Mouse (Mus musculus) CH12.LX (cell line): ENCODE measurements around the gene Cyp2d22. TPM values are rescaled to one million over a fixed set of nuclear protein-coding genes. Genes with fewer than 3 reads are reported as not detected.

ENCODE experiments used
- DNase-seq: peaks from one replicate; pipeline ENCODE4 v3.0.0-alpha.2; 2013; ENCODE audit errors: extremely low read depth
- H3K27ac ChIP-seq: 2 replicates; pipeline ENCODE4 v1.5.1; 2012; ENCODE audit warnings: low read depth, mild to moderate bottlenecking, control low read depth, moderate library complexity; ENCODE audit not compliant: insufficient read depth
- H3K27me3 ChIP-seq: replicated peaks from 2 replicates; pipeline ENCODE3; 2012; ENCODE audit warnings: inconsistent platforms
- H3K36me3 ChIP-seq, 2 experiments: replicated peaks in 1 of 2; 2 replicates each; pipeline versions ENCODE3 to v1.6.1; 2012; ENCODE audit warnings: inconsistent platforms in 1 of 2, low read length in 1 of 2, mild to moderate bottlenecking in 1 of 2, mixed read lengths in 1 of 2, moderate library complexity in 1 of 2; ENCODE audit not compliant: control insufficient read depth in 1 of 2, insufficient read depth in 1 of 2
- H3K4me1 ChIP-seq, 2 experiments: 2 replicates each; pipeline ENCODE4 v1.6.1; 2012; ENCODE audit warnings: inconsistent platforms in 1 of 2, moderate library complexity in 1 of 2; ENCODE audit not compliant: insufficient read depth in 2 of 2, control insufficient read depth in 1 of 2
- H3K4me2 ChIP-seq: 2 replicates; pipeline ENCODE4 v1.6.1; 2012; ENCODE audit warnings: low read depth, mild to moderate bottlenecking, control low read depth; ENCODE audit not compliant: poor library complexity, insufficient read depth, severe bottlenecking
- H3K4me3 ChIP-seq, 3 experiments: fragments of 150-350 bp in 1 of 3; sonication (generic) in 1 of 3; replicated peaks in 1 of 3; 2 replicates each; pipeline versions ENCODE3 to v1.5.1; 2011 to 2012; ENCODE audit warnings: low read depth in 2 of 3, low read length in 2 of 3, mild to moderate bottlenecking in 2 of 3, moderate library complexity in 2 of 3, control low read depth in 1 of 3, improper control_type of control experiment in 1 of 3, inconsistent platforms in 1 of 3, mixed read lengths in 1 of 3; ENCODE audit not compliant: poor library complexity in 1 of 3
- H3K79me2 ChIP-seq: replicated peaks from 2 replicates; pipeline ENCODE4 v1.6.1; 2012; ENCODE audit warnings: mild to moderate bottlenecking, moderate library complexity; ENCODE audit not compliant: control insufficient read depth, poor library complexity, insufficient read depth, severe bottlenecking; ENCODE audit errors: extremely low read depth
- H3K9ac ChIP-seq: 2 replicates; pipeline ENCODE4 v1.6.1; 2012; ENCODE audit warnings: low read depth, mild to moderate bottlenecking, control low read depth, moderate library complexity; ENCODE audit not compliant: insufficient read depth
- H3K9me3 ChIP-seq: replicated peaks from 2 replicates; pipeline ENCODE3; 2012; ENCODE audit warnings: low read length, inconsistent platforms, mixed read lengths
- BHLHE40 ChIP-seq: IDR thresholded peaks from 2 replicates; pipeline ENCODE4 v1.6.1; 2011; ENCODE audit warnings: mild to moderate bottlenecking, low read depth, low read length, improper control_type of control experiment
- CHD2 ChIP-seq: IDR thresholded peaks from 2 replicates; pipeline ENCODE4 v1.6.1; 2011; ENCODE audit warnings: low read length, improper control_type of control experiment
- CTCF ChIP-seq, 2 experiments: IDR thresholded peaks in 1 of 2; conservative IDR thresholded peaks in 1 of 2; 2 replicates each; pipeline ENCODE4 v1.5.1; 2011 to 2012; ENCODE audit warnings: low read depth in 2 of 2, low read length in 2 of 2, improper control_type of control experiment in 1 of 2, inconsistent platforms in 1 of 2, mild to moderate bottlenecking in 1 of 2, moderate library complexity in 1 of 2
- EP300 ChIP-seq: IDR thresholded peaks from 2 replicates; pipeline ENCODE4 v1.6.1; 2011; ENCODE audit warnings: low read length, improper control_type of control experiment
- ETS1 ChIP-seq: conservative IDR thresholded peaks from 2 replicates; pipeline ENCODE4 v1.6.1; 2012; ENCODE audit warnings: low read depth, mild to moderate bottlenecking, inconsistent platforms, low read length, improper control_type of control experiment, moderate library complexity
- GABPA ChIP-seq: IDR thresholded peaks from 2 replicates; pipeline ENCODE4 v1.6.1; 2012; ENCODE audit warnings: low read depth, low read length, improper control_type of control experiment, inconsistent platforms; ENCODE audit not compliant: insufficient replicate concordance
- HCFC1 ChIP-seq: IDR thresholded peaks from 2 replicates; pipeline ENCODE4 v1.6.1; 2012; ENCODE audit warnings: low read depth, mild to moderate bottlenecking, inconsistent platforms, low read length, improper control_type of control experiment
- JUN ChIP-seq: IDR thresholded peaks from 2 replicates; pipeline ENCODE4 v1.6.1; 2011; ENCODE audit warnings: low read depth, mild to moderate bottlenecking, low read length, improper control_type of control experiment, moderate library complexity; ENCODE audit not compliant: insufficient read depth
- JUND ChIP-seq: conservative IDR thresholded peaks from 2 replicates; pipeline ENCODE4 v1.6.1; 2011; ENCODE audit warnings: low read depth, low read length, improper control_type of control experiment
- MAZ ChIP-seq: IDR thresholded peaks from 2 replicates; pipeline ENCODE4 v1.6.1; 2012; ENCODE audit warnings: low read depth, mild to moderate bottlenecking, inconsistent platforms, low read length, improper control_type of control experiment, moderate library complexity
- MEF2A ChIP-seq: IDR thresholded peaks from 2 replicates; pipeline ENCODE4 v1.6.1; 2014; ENCODE audit warnings: low read depth, mild to moderate bottlenecking, inconsistent platforms, low read length, improper control_type of control experiment, borderline replicate concordance
- MXI1 ChIP-seq: IDR thresholded peaks from 2 replicates; pipeline ENCODE4 v1.6.1; 2011; ENCODE audit warnings: mild to moderate bottlenecking, low read depth, low read length, improper control_type of control experiment
- NRF1 ChIP-seq: IDR thresholded peaks from 2 replicates; pipeline ENCODE4 v1.6.1; 2014; ENCODE audit warnings: low read depth, mild to moderate bottlenecking, inconsistent platforms, low read length, improper control_type of control experiment, moderate library complexity
- PAX5 ChIP-seq: IDR thresholded peaks from 2 replicates; pipeline ENCODE4 v1.6.1; 2012; ENCODE audit warnings: low read length, inconsistent platforms, mixed read lengths
- POLR2A ChIP-seq: IDR thresholded peaks from 2 replicates; pipeline ENCODE4 v1.6.1; 2011; ENCODE audit warnings: low read depth, mild to moderate bottlenecking, improper control_type of control experiment, low read length
- POLR2AphosphoS2 ChIP-seq: IDR thresholded peaks from 2 replicates; pipeline ENCODE4 v1.6.1; 2011; ENCODE audit warnings: low read depth, low read length, improper control_type of control experiment
- RAD21 ChIP-seq: IDR thresholded peaks from 2 replicates; pipeline ENCODE4 v1.6.1; 2011; ENCODE audit warnings: low read depth, mild to moderate bottlenecking, low read length, improper control_type of control experiment, moderate library complexity
- SIN3A ChIP-seq: IDR thresholded peaks from 2 replicates; pipeline ENCODE4 v1.6.1; 2012; ENCODE audit warnings: low read length, improper control_type of control experiment, inconsistent platforms
- USF1 ChIP-seq: IDR thresholded peaks from 2 replicates; pipeline ENCODE4 v1.6.1; 2014; ENCODE audit warnings: low read depth, mild to moderate bottlenecking, inconsistent platforms, low read length, improper control_type of control experiment
- USF2 ChIP-seq: conservative IDR thresholded peaks from 2 replicates; pipeline ENCODE4 v1.6.1; 2011; ENCODE audit warnings: low read depth, low read length, improper control_type of control experiment
- ZC3H11A ChIP-seq: IDR thresholded peaks from 2 replicates; pipeline ENCODE4 v1.6.1; 2012; ENCODE audit warnings: low read depth, mild to moderate bottlenecking, inconsistent platforms, low read length, improper control_type of control experiment
- ZKSCAN1 ChIP-seq: IDR thresholded peaks from 2 replicates; pipeline ENCODE4 v1.6.1; 2012; ENCODE audit warnings: low read depth, inconsistent platforms, low read length, improper control_type of control experiment, borderline replicate concordance
- ZMIZ1 ChIP-seq: IDR thresholded peaks from 2 replicates; pipeline ENCODE4 v1.6.1; 2012; ENCODE audit warnings: low read depth, mild to moderate bottlenecking, inconsistent platforms, low read length, improper control_type of control experiment
- ZNF384 ChIP-seq: IDR thresholded peaks from 2 replicates; pipeline ENCODE4 v1.6.1; 2012; ENCODE audit warnings: low read depth, low read length, improper control_type of control experiment, inconsistent platforms
- dilution Hi-C: fragments of 300-500 bp; cut with MboI; formaldehyde crosslinking; loops from 2 replicates; pipeline ENCODE4 v1.14.3; 2020; ENCODE audit warnings: low sequenced_read_pairs; ENCODE audit not compliant: extremely low pct_unique_long_range_greater_than_20kb, extremely low pct_ligation_motif_present
- in situ Hi-C: fragments of 300-500 bp; cut with MboI; formaldehyde crosslinking; loops from 3 replicates; pipeline ENCODE4 v1.14.3; 2019; ENCODE audit warnings: low sequenced_read_pairs, low pct_ligation_motif_present, low pct_unique_long_range_greater_than_20kb, mixed read lengths
- polyA plus RNA-seq: library from polyadenylated mRNA; unstranded; fragments of >175 nt; gene quantifications from 2 replicates; pipeline ENCODE4 v1.2.1, GENCODE M21; 2012; ENCODE audit warnings: low read depth; ENCODE audit not compliant: insufficient read length
- total RNA-seq, 2 experiments: library from RNA; depleted of rRNA; stranded (reverse); fragments of 300-350 nt in 1 of 2; fragments of >200 nt in 1 of 2; gene quantifications; 2 replicates each; pipeline ENCODE4 v1.2.3; 2012 to 2014

Gene Cyp2d22
- total and polyA plus RNA-seq, 3 experiments = 0.21 to 0.24 TPM; not detected in 1

DNA sequence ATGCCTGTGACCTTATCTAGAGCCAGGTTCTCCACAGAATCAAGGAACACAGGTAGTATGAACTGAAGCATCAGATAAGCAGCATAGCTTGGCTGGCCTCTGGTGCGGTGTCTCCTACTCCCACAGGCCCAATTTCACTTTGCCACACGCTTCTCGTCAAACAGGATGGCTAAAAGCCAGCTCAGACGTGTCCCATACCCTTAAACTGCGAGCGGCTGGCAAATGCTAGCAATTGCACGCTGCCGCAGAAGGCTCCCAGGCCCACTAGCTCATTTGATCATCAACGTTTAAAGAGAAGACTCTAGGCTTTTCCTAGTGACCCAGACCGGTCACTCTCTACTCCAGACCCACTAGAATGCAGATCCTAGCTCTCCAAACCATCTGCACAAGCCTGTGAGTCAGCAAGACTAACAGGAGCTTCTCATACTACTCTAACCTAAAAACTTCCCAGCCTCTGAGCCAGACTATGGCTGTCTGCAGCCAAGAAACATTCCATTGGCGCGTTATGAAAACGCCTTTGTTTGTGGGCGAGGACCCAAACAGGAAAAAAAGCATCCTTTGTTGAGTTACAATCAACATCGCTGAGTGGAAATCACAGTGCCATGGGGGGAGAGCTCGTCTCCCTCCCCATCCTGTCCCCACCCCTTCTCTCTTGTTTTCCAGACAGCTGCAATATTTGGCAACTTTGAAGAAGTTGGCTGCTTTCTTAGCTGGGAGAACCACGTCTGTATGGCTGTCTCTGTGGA is 3.5 kb downstream of the Cyp2d22 start:
- H3K9me3 ChIP-seq = no peaks in the 10 kb centered on the region
- H3K27ac ChIP-seq = no peak overlapping the region
- in situ Hi-C loops = no loop called here
- H3K9ac ChIP-seq = no peak overlapping the region
- peaks cover 6 to 18% of the 10 kb centered on the region in 2 experiments for H3K4me1 ChIP-seq
- no peak overlapping the region for H3K4me3 ChIP-seq
- no peaks in the 10 kb centered on the region for H3K36me3 ChIP-seq
- DNase-seq = no peak
- peaks cover 84% of the 10 kb centered on the region for H3K27me3 ChIP-seq
- TF ChIP-seq JUND = no peak
- no peak for TF ChIP-seq JUN
- no peaks in the 10 kb centered on the region for H3K79me2 ChIP-seq
- H3K4me2 ChIP-seq = no peak overlapping the region
- dilution Hi-C loops = no loop called here

DNA sequence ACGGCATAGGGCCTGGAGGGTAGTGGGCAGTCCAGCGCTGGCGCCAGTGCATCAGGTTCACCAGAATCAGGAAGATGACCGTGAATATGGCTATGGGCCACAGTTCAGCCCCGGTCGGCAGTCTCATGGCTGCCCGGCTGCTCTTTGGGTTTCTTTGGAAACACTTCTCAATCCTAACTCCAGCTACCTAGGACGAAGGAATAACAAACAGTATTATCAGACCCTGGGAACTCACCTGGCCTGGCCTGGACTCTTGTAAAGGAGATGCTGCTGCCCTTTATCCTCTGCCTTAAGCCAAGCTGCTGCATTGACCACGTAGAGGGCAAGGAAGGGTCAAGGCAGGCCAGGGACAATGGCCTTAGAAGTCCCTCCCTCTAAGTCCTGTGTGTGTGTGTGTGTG is 4.2 kb downstream of the Cyp2d22 start:
- no peak overlapping the region for H3K4me2 ChIP-seq
- H3K9ac ChIP-seq = no peak overlapping the region
- H3K4me1 ChIP-seq = peaks cover 5 to 20% of the 10 kb centered on the region in 2 experiments
- DNase-seq = no peak
- no peaks in the 10 kb centered on the region for H3K9me3 ChIP-seq
- no peaks in the 10 kb centered on the region for H3K36me3 ChIP-seq
- dilution Hi-C loops = no loop called here
- no peaks in the 10 kb centered on the region for H3K79me2 ChIP-seq
- no peak for TF ChIP-seq ZNF384
- no peak for TF ChIP-seq MXI1
- no peak for TF ChIP-seq RAD21
- TF ChIP-seq ETS1 = no peak
- no peak for TF ChIP-seq BHLHE40
- TF ChIP-seq NRF1 = no peak
- TF ChIP-seq CHD2 = no peak
- no peak for TF ChIP-seq JUN
- TF ChIP-seq GABPA = no peak
- no peak for TF ChIP-seq PAX5
- TF ChIP-seq ZMIZ1 = no peak
- TF ChIP-seq ZC3H11A = no peak
- H3K4me3 ChIP-seq = no peak overlapping the region
- no peak overlapping the region for H3K27ac ChIP-seq
- H3K27me3 ChIP-seq = peaks cover 84% of the 10 kb centered on the region
- in situ Hi-C loops = no loop called here

DNA sequence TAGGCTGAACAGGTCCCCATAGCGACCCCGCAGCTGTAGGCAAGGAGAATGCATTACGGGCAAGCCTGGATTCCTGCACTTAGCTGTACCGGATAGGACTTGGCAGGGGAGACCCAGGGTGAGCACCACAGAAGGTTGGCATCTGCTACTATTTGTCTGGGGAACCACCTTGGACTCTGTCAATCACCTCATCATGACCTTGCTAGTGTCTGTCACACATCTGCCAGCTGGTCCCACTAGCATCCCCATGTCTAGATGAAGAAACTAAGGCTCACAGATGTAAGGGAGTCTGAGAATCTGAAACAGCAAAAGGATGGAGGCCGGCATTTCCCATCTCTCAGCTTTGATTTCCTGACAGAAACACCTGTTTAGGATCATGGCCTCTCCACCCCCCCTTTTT is 5.6 kb downstream of the Cyp2d22 start:
- Histone ChIP-seq H3K79me2 (no peaks in the 10 kb centered on the region), H3K9ac (no peak overlapping the region), H3K27me3 (peaks cover 81% of the 10 kb centered on the region), H3K4me2 (no peak overlapping the region), H3K9me3 (no peaks in the 10 kb centered on the region), H3K4me1 (peaks cover 0 to 9% of the 10 kb centered on the region in 2 experiments; a peak in 2 of 4 replicates), H3K4me3 (no peak overlapping the region), H3K27ac (no peak overlapping the region), H3K36me3 (no peaks in the 10 kb centered on the region)
- no peak for DNase-seq
- no peak for TF ChIP-seq USF1
- TF ChIP-seq ETS1 = no peak
- no peak for TF ChIP-seq ZKSCAN1
- no peak for TF ChIP-seq EP300
- TF ChIP-seq ZMIZ1 = no peak
- TF ChIP-seq RAD21 = no peak
- no peak for TF ChIP-seq POLR2A
- TF ChIP-seq BHLHE40 = no peak
- TF ChIP-seq POLR2AphosphoS2 = no peak
- no peak for TF ChIP-seq USF2
- no peak for TF ChIP-seq MEF2A
- no peak for TF ChIP-seq MAZ
- no peak for TF ChIP-seq HCFC1
- no peak for TF ChIP-seq SIN3A
- TF ChIP-seq CTCF (conservative IDR thresholded peaks at IDR 0.05 in 1 of 2, IDR thresholded peaks at IDR 0.05 in 1 of 2; ENCODE audit: low read depth in 2 of 2, low read length in 2 of 2) = no peak
- no peak for TF ChIP-seq GABPA
- dilution Hi-C loops = no loop called here
- in situ Hi-C loops = no loop called here
